Mouse (Mus musculus) layer of hippocampus, adult 9-11 months (tissue): ENCODE measurements around the gene Sbf2.
"Not testable (repeated sequence)": the region's sequence is repeated elsewhere in the genome, so short reads cannot be mapped to it uniquely, and the experiment has no call there.

Experiments used
- DNase-seq: peaks from one replicate; pipeline ENCODE4 v3.0.0; 2022

The Sbf2 gene

GRCm38 (mm10) chr7:110629892-110630666 lies 15.4 kb upstream of the Sbf2 start:
- peak; percentile 72 for DNase-seq

DNA sequence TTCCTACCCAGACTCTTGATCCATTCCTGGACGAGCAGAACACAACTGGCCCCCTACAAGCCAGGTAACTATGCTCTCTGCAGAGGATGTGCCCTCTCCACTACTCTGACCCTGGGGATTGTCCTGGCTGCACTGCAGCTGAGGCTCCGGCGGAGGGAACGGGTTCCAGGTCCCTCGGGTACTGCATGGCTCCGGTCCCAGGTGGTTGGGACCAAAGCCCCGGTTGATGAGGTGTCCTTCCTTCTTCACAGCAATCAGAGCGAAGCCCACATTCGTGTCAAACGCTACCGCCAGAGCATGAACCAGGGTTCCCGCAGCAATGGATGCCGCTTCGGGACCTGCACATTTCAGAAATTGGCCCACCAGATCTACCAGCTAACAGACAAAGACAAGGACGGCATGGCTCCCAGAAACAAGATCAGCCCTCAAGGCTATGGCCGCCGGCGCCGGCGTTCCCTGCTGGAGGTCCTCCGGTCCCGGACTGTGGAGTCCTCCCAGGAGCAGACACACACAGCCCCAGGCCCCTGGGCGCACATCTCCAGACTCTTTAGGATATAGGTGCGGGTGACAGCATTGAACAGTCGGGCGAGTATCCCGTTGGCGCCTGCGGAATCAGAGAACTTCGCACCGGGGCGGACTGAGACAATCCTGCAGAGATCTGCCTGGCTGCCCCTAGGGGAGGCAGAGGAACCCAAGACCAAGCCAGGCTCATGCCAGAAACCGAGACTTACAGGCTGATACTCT lies 14.1 kb upstream of the Sbf2 start:
- DNase-seq, result no peak

GRCm38 (mm10) chr7:110628273-110628600 lies 13.5 kb upstream of the Sbf2 start:
- DNase-seq, result no peak

DNA sequence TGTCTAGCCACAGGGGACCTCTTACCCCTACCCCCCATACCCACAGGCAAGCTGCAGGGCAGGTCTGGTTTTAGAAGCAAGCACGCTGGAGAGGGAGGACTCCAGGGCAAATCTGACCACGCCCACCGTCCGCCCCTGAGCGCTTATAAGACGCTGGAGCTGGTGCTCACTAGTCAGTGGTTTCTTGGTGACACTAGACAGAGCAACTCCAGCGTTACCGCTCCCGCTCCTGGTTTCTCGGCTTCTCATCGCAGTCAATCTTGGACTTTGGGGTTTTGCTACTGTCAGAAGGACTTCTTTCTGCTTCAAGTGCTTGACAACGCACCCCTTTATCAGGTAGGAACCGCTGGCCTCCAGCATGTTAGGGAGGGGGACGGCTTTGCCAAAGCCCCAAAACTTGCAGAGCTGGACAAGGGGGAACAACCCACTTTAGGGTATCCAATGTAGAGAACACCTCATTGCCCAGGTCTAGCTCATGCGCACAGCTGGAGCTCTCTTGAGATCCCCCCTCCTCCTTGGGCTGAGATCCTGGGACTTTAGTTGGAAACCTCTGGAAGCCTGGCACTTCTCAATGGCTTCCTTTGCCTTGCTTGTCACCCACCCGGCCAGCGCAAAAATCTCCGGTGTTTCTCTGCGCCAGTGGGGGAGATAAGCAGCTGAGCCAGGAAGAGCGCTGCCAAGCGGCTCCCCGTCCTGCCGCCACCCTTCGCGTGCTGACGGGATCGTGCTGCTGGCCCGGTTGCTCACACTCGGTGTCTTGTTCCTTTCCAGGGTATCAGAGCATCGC lies 13.0 kb upstream of the Sbf2 start, which contains the start of gene Adm:
TSS of gene Adm (plus strand) at position 176 of the 787 bp plus-strand sequence.
- DNase-seq, result no peak

DNA sequence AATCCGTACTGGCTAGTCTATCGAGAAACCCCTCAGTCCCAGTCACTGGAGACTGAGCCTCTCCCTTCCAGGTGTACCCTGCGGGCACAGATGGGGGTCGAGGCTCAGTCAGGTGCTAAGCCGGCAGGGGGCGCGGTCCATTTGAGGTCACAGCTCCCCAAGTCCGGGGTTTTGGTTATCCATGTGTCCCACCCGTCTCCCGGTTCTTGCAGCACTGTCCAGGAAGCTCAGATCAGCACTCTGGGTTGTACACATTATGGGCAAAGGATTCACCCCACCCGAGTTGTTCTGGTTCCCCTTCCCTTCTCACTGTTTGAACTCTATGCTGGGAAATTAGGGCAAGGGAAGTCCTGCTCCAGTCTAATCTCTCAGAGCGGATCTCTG lies 12.4 kb upstream of the Sbf2 start:
- no peak for DNase-seq

DNA sequence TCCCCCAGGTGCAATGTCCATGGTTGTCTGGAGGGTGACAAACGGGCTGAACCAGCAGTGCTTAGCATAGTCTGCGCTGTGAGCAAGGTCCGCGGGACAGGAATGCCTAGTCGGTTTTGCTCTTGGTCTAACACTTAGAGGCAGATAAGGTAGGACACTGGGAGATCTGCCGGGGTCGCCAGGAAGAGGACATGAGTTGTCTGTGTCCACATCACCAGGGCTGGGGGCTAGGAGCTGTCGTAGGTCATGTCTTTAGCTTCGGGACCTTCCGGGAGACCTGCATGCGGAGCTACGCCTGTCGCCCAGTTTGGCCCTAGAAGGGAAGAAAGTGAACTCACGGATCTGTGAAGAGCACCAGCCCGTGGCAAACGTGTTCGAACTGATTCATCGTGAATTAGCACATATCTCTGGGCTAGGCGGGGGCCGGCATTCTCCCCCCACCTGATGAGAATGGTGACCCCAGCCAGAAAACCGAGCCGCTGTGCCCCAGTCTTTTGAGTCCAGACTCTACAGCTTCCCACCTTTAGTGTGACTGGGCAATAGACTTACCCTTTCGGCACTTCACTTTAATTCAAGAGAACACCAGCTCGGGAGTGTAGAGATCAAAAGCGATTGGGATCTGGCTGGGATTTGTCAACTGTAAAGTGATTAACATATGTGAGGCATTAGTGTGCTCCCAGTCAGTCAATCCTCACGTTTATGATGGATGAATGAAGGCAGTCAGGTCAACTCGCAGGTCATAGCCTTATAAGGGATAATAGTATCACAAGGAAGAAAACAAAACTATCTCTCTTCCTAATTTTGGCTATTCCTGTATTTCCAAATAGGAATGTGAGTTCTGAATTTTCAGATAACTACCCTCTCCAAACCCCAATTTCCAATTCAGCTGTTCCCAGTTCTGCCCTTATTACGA lies 11.7 kb upstream of the Sbf2 start:
- DNase-seq, result no peak

DNA sequence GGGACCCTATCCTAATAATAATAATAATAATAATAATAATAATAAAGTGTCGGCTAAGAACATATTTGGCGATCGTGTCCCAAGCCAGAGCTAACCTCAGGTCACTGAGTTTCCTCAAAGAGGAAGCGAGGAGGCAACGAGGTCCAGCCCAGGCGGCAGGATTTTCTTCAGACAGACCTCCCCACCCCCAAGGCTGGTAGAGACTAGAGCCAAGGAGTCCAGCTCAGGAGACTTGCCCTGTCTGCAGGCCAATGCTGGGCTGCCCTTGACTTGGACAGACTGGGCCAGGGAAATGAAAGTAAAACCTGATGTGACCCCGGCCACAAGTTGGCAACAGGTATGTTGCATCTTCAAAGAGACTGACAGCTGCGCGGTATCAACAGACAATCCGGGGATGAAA lies 10.8 kb upstream of the Sbf2 start:
- no peak for DNase-seq

DNA sequence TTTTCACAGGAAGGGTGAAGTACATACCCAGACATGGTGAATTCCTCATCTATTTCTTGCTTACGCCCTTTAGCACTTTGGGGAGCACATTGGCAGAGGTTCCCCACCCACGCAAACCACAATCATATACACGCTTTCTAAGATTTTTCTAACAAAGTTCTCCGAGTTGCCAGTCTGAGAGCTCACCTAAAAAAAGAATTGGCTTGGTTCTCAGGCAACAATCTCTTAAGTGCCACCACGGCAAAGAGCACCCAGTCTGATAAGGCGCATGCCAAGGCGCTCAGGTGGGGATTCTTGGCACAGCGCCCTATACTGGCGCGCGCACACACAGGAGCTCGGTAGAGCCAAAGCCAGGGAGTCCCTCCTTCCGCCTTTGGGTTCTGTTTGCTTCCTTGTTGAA lies 10.2 kb upstream of the Sbf2 start:
- no peak for DNase-seq

- no peak for DNase-seq
Measured at GRCm38 (mm10) chr7:110624067-110624466, 9.3 kb upstream of the Sbf2 start.

- no peak for DNase-seq
Measured at GRCm38 (mm10) chr7:110619086-110619611, 4.4 kb upstream of the Sbf2 start.

GRCm38 (mm10) chr7:110615792-110616191 lies 1.1 kb upstream of the Sbf2 start:
- no peak for DNase-seq

DNA sequence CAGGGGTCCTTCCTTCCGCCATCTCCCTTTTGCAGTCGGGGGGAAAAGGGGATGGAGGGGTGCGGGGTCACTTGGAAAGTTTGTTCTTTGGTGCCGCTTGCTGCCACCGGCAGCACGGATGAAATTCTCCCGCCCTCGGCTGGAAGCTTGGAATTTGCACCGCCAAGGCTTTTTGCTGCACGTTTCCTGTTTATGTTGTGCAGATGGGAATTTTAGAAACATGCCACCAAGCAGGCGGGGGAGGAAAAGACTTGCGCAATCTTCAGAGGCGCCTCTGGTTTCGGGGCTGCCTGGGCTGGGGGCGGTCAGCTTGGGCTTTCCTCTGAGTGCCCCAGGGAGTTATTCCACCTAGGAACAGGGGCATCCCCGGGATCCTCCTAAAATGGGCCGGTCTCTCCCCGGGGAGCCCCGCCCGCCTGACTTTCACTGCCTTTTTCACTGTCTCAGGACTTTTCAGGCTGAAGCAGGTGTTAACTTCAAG lies 469 bp upstream of the Sbf2 start:
- DNase-seq, result peak; percentile 50

DNA sequence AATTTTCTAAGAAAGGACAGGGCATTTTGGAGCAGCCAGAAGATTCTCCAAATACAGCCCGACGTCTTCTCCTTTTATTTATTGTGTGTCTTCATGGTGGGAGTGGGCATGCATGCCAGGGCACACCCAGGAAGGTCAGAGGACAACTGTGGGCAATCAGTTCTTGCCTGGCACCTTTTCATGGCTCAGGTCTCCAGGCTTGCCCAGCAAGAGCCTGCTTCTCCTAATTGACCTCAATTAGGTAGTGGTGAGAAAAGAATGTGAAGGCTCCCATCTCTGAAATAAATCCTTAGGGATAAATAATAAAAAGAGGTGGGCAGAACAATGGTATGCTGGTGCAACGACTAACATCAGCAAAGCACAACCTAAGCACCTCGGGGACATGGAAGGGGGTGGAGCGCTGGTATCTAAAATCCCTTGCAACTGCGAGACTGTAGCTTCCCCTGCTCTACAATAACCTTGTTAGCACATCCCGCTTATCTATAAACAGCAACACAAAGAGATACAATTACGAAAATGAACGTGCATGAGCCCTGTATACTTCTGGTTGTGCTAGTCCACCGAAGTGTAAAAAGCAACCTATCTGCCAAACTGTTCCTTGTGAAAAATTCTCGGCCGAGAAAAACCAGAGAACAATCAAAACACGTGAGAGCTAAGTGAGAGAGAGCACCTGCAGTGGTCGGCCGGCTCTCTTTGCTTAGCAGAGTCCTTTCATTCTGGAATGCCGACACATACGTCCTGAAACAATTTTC lies 1.2 kb downstream of the Sbf2 start:
- no peak for DNase-seq

DNA sequence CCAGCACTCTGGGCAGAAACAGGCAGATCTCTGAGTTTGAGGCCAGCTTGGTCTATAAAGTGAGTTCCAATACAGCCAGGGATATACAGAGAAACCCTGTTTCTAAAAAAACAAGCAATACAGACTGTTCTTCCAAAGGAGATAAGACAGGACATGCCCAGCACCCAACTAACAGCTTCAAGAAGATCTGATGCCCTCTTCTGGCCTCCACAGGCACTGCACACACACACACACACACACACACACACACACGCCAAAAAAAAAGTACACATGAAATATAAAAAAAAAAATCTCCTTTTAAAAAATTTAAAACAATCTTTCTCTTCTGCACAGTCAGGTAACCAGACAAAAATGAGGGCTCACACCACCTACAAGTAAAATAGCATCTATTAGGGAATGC lies 7.8 kb downstream of the Sbf2 start:
- no peak for DNase-seq

DNA sequence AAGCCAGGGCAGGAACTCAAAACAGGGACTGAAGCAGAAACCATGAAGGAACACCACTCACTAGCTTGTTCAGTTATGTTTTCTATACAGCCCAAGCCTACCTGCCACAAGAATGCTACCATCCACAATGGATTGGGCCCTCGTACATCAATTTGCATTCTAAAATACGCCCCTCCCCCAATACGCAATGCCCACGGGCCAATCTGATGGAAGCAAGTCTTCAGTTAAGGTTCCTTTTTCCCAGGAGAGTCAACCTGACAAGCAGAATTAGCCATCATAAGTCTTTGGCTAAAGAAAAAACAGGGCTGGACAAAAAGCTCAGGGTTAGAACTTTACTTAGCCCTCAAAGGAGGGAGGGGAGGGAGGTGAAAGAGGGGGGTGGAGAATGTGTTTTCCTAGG lies 9.2 kb downstream of the Sbf2 start:
- no peak for DNase-seq

GRCm38 (mm10) chr7:110597141-110597540 lies 17.6 kb downstream of the Sbf2 start:
- DNase-seq, result no peak

DNA sequence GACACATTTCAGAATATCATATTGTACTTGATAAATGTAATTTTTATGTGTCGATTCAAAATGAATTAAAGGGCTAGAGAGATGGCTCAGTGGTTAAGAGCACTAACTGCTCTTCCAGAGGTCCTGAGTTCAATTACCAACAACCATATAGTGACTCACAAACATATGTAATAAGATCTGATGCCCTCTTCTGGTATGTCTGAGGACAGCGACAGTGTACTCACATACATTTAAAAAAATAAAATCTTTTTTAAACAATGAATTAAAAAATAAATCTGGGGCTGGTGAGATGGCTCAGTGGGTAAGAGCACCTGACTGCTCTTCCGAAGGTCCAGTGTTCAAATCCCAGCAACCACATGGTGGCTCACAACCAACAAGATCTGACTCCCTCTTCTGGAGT lies 20.7 kb downstream of the Sbf2 start:
- not testable (repeated sequence) for DNase-seq

DNA sequence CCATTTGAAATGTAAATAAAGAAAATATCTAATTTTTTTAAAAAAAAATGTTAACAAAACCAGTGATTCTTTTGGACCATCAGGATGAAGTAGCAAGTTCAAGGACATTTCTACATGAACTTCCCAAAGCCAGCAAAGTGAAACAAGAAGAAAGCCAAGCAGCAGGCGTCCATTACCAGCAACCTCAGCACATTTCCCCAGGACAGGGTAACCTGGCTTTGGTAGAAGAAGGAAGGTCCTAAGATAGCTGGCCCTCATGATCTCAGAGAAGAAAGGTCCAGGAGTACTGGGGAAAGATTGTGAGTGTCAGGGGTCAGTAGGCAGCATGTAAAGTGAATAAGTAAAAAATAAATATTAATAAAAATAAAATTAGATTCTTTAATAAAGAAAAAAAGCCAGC lies 27.0 kb downstream of the Sbf2 start:
- DNase-seq, result no peak

DNA sequence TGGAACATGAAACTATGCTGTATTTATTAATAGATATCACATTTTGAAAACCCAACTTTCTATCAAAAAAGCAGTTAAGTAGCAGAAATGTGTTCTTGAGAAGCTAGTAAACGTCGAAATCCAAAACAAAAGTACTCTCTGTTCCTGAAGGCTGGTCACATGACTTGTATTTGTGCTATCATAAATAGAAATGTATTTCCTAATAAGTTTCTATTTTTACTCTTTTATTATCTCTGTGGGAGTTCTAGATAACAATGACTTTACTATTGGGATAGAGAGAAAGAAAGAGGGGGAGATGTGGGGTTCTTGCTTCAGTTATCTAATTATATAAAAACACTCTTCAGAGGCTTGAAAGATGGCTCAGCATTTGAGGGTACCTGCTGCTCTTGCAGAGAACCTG lies 29.5 kb downstream of the Sbf2 start:
- DNase-seq, result no peak

GRCm38 (mm10) chr7:110584159-110584558 lies 30.6 kb downstream of the Sbf2 start:
- DNase-seq, result no peak

- DNase-seq, result no peak
Measured at GRCm38 (mm10) chr7:110583705-110584104, 31.0 kb downstream of the Sbf2 start.
